Mouse (Mus musculus): ENCODE measurements around the gene Atp5s. TPM values are rescaled to one million over a fixed set of nuclear protein-coding genes. Genes with fewer than 3 reads are reported as not detected.

The Atp5s gene
- total and polyA plus RNA-seq, 3 experiments = 8.4 to 15.8 (median 11.4) TPM

DNA sequence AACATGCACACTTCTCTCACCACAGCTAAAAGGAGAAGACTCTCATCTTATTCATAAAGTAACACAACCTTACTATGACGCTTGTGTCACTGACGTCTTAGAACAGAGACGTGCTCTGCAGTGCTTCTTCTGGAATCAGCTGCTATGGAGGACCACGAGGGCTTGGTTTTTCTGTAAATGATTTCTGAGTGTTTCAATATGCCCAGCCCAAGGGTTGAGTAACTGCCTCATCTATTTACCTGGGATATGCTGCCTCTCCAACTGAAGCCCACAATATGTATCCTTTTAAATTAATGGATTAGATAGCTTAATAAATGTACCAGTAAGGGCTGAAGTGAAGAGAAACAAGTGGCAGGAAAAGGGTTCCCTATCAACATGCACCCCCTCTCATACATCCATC lies 34.0 kb upstream of the Atp5s start:
- no peak for DNase-seq (ENCODE audit: extremely low read depth)
- in situ Hi-C loops (cut with MboI; ENCODE audit: low pct_ligation_motif_present, low pct_unique_long_range_greater_than_20kb, low sequenced_read_pairs) (loop anchor here (10.0 to 25.0 kb wide), 3 partner anchors 106 to 478 kb away; partner anchors contain the start of genes Gm49384, Nemf and Vcpkmt), dilution Hi-C loops (cut with MboI; ENCODE audit: extremely low pct_ligation_motif_present, extremely low pct_unique_long_range_greater_than_20kb, low sequenced_read_pairs) (no loop called here)
- Histone ChIP-seq H3K9ac (ENCODE audit: insufficient read depth, low read depth) (no peak overlapping the region), H3K27ac (ENCODE audit: insufficient read depth, low read depth) (no peak overlapping the region), H3K27me3 (replicated peaks) (no peaks in the 10 kb centered on the region), H3K79me2 (replicated peaks; ENCODE audit: control insufficient read depth, extremely low read depth, insufficient read depth, poor library complexity, severe bottlenecking) (no peaks in the 10 kb centered on the region), H3K4me2 (ENCODE audit: insufficient read depth, low read depth, poor library complexity, severe bottlenecking) (no peak overlapping the region), H3K9me3 (replicated peaks; ENCODE audit: low read length) (no peaks in the 10 kb centered on the region), H3K4me3 (replicated peaks in 1 of 3; ENCODE audit: low read depth in 2 of 3, low read length in 2 of 3, poor library complexity in 1 of 3) (no peak overlapping the region), H3K4me1 (ENCODE audit: control insufficient read depth in 1 of 2, insufficient read depth in 2 of 2) (no peaks in the 10 kb centered on the region), H3K36me3 (replicated peaks in 1 of 2; ENCODE audit: control insufficient read depth in 1 of 2, insufficient read depth in 1 of 2, low read length in 1 of 2) (peaks cover 4 to 24% of the 10 kb centered on the region in 2 experiments)
- TF ChIP-seq ZNF384 (IDR thresholded peaks at IDR 0.05; ENCODE audit: low read depth, low read length) = no peak
- no peak for TF ChIP-seq E2F4 (IDR thresholded peaks at IDR 0.05; ENCODE audit: insufficient replicate concordance, low read depth, low read length)
- TF ChIP-seq MYC (IDR thresholded peaks at IDR 0.05; ENCODE audit: low read depth, low read length) = no peak
- no peak for TF ChIP-seq HCFC1 (IDR thresholded peaks at IDR 0.05; ENCODE audit: low read depth, low read length)

DNA sequence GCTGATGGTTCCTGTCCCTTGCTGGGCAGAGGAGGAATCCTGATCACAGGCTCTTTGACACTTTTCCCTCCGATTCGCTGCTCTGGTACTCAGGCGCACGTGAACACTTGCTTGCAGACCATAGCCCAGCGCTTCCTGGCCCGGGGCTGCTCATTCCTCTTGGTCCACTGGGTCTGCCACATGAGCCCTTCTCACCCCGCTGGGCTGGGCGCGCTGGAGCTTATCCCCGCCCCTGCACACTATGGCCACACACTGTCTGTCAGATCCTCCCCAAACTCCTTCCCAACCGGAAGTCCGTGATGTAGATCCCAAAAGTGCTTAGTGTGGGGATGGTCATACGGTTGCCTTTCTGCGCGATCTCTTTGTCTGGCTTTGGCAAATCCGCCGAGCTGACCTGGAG lies 31.3 kb upstream of the Atp5s start:
- Histone ChIP-seq H3K79me2 (replicated peaks; ENCODE audit: control insufficient read depth, extremely low read depth, insufficient read depth, poor library complexity, severe bottlenecking) (no peaks in the 10 kb centered on the region), H3K27ac (ENCODE audit: insufficient read depth, low read depth) (no peak overlapping the region), H3K27me3 (replicated peaks) (no peaks in the 10 kb centered on the region), H3K4me3 (replicated peaks in 1 of 3; ENCODE audit: low read depth in 2 of 3, low read length in 2 of 3, poor library complexity in 1 of 3) (no peak overlapping the region), H3K9ac (ENCODE audit: insufficient read depth, low read depth) (no peak overlapping the region), H3K4me2 (ENCODE audit: insufficient read depth, low read depth, poor library complexity, severe bottlenecking) (no peak overlapping the region), H3K4me1 (ENCODE audit: control insufficient read depth in 1 of 2, insufficient read depth in 2 of 2) (no peaks in the 10 kb centered on the region), H3K36me3 (replicated peaks in 1 of 2; ENCODE audit: control insufficient read depth in 1 of 2, insufficient read depth in 1 of 2, low read length in 1 of 2) (peaks cover 7 to 36% of the 10 kb centered on the region in 2 experiments), H3K9me3 (replicated peaks; ENCODE audit: low read length) (no peaks in the 10 kb centered on the region)
- dilution Hi-C loops (cut with MboI; ENCODE audit: extremely low pct_ligation_motif_present, extremely low pct_unique_long_range_greater_than_20kb, low sequenced_read_pairs) = no loop called here
- TF ChIP-seq ELF1 (IDR thresholded peaks at IDR 0.05; ENCODE audit: low read depth, low read length) = no peak
- TF ChIP-seq JUND (conservative IDR thresholded peaks at IDR 0.05; ENCODE audit: low read depth, low read length) = no peak
- no peak for TF ChIP-seq UBTF (IDR thresholded peaks at IDR 0.05; ENCODE audit: low read depth, low read length)
- TF ChIP-seq EP300 (IDR thresholded peaks at IDR 0.05; ENCODE audit: low read length) = no peak
- TF ChIP-seq ETS1 (conservative IDR thresholded peaks at IDR 0.05; ENCODE audit: low read depth, low read length) = no peak
- TF ChIP-seq MAZ (IDR thresholded peaks at IDR 0.05; ENCODE audit: low read depth, low read length) = no peak
- no peak for TF ChIP-seq KAT2A (IDR thresholded peaks at IDR 0.05; ENCODE audit: insufficient replicate concordance, low read length)
- no peak for TF ChIP-seq TCF12 (IDR thresholded peaks at IDR 0.05; ENCODE audit: low read depth, low read length)
- TF ChIP-seq TBP (conservative IDR thresholded peaks at IDR 0.05; ENCODE audit: low read depth, low read length) = no peak
- no peak for TF ChIP-seq ZKSCAN1 (IDR thresholded peaks at IDR 0.05; ENCODE audit: borderline replicate concordance, low read depth, low read length)
- TF ChIP-seq RCOR1 (conservative IDR thresholded peaks at IDR 0.05; ENCODE audit: low read depth, low read length) = no peak
- no peak for TF ChIP-seq CHD1 (IDR thresholded peaks at IDR 0.05; ENCODE audit: low read depth, low read length)
- TF ChIP-seq MAFK (IDR thresholded peaks at IDR 0.05; ENCODE audit: insufficient replicate concordance, low read length) = no peak
- TF ChIP-seq BHLHE40 (IDR thresholded peaks at IDR 0.05; ENCODE audit: low read depth, low read length) = no peak
- no peak for TF ChIP-seq USF2 (conservative IDR thresholded peaks at IDR 0.05; ENCODE audit: low read depth, low read length)
- TF ChIP-seq MYC (IDR thresholded peaks at IDR 0.05; ENCODE audit: low read depth, low read length) = no peak
- no peak for DNase-seq (ENCODE audit: extremely low read depth)
- in situ Hi-C loops (cut with MboI; ENCODE audit: low pct_ligation_motif_present, low pct_unique_long_range_greater_than_20kb, low sequenced_read_pairs) = loop anchor here (10.0 to 25.0 kb wide), 3 partner anchors 109 to 481 kb away; partner anchors contain the start of genes Gm49384, Nemf and Vcpkmt
